Mouse (Mus musculus) testis, adult 2 months (tissue): ENCODE measurements around the gene Ptprd. TPM values are rescaled to one million over a fixed set of nuclear protein-coding genes. Genes with fewer than 3 reads are reported as not detected.

ENCODE experiments used
- H3K27ac ChIP-seq: fragments of 200-500 bp; 2 replicates; pipeline ENCODE4 v1.5.1; 2012; ENCODE audit warnings: low read depth, low read length; ENCODE audit not compliant: control insufficient read depth, insufficient read depth
- H3K27me3 ChIP-seq: fragments of 200-500 bp; 2 replicates; pipeline ENCODE4 v1.6.1; 2012; ENCODE audit warnings: mild to moderate bottlenecking, low read length, moderate library complexity; ENCODE audit not compliant: control insufficient read depth, insufficient read depth
- H3K36me3 ChIP-seq: fragments of 200-500 bp; 2 replicates; pipeline ENCODE4 v1.6.1; 2012; ENCODE audit warnings: mild to moderate bottlenecking, low read length; ENCODE audit not compliant: control insufficient read depth, insufficient read depth
- H3K4me1 ChIP-seq: fragments of 200-500 bp; 2 replicates; pipeline ENCODE4 v1.6.1; 2012; ENCODE audit warnings: low read length; ENCODE audit not compliant: control insufficient read depth, insufficient read depth
- H3K4me3 ChIP-seq: fragments of 200-500 bp; 2 replicates; pipeline ENCODE4 v1.5.1; 2012; ENCODE audit warnings: low read depth, mild to moderate bottlenecking, low read length, moderate library complexity, mixed read lengths; ENCODE audit not compliant: control insufficient read depth
- CTCF ChIP-seq: fragments of 200-500 bp; IDR thresholded peaks from 2 replicates; pipeline ENCODE4 v1.5.1; 2012; ENCODE audit warnings: low read depth, mild to moderate bottlenecking, inconsistent platforms, low read length, moderate library complexity; ENCODE audit not compliant: control insufficient read depth, insufficient read depth, insufficient replicate concordance
- POLR2A ChIP-seq: fragments of 200-500 bp; IDR thresholded peaks from 2 replicates; pipeline ENCODE4 v1.6.1; 2012; ENCODE audit warnings: low read depth, mild to moderate bottlenecking, inconsistent platforms, low read length, moderate library complexity; ENCODE audit not compliant: control insufficient read depth
- polyA plus RNA-seq: library from polyadenylated mRNA; depleted of rRNA; stranded (reverse); fragments of >200 nt; gene quantifications from 2 replicates; pipeline ENCODE4 v1.2.3, GENCODE M21; 2012

Ptprd gene
- polyA plus RNA-seq, 1 experiment: 3.4 TPM

DNA sequence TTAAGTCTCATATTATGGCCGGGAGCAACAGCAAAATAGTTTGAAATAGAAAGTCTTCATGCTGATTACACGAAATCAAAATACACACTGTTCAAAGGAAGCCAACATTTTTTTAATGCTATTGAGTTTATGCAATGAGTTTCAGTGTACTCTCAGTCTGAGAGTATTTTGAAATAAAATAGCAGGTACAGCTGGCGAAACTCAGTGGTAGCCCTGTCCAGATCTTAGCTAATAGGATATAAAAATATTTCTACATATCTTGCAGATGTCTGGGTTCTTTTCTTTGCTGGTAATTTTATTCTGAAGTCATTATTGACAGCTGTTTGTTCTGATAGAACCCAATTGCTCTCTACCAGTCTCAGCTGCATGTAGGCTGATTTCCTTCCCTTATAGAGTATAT lies 2246.0 kb downstream of the Ptprd start:
- no peaks in the 10 kb centered on the region for H3K27me3 ChIP-seq
- TF ChIP-seq POLR2A (no peak), CTCF (no peak)
- H3K36me3 ChIP-seq: no peaks in the 10 kb centered on the region
- H3K27ac ChIP-seq: no peak overlapping the region
- H3K4me3 ChIP-seq: no peak overlapping the region
- H3K4me1 ChIP-seq: no peaks in the 10 kb centered on the region

DNA sequence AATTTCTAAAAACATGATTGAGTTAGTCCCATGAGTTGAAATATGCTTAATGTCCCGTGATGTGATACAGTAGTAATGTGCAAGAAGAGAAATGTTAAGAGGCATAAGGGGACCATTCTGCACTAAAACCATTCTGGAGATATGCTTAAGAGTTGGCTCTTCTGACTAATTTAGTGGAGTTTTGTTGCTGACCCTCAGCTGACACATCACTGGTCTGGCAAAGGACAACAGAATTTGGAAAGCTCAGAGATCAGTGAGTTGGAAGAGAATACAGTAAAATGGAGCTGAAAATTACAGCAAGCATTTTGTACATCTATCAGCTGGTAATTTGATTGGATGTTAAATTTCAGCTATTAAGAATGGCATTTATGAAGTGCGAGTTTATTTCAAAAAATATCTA lies 2248.8 kb downstream of the Ptprd start:
- H3K27ac ChIP-seq: no peak overlapping the region
- no peak overlapping the region for H3K4me3 ChIP-seq
- TF ChIP-seq POLR2A (no peak), CTCF (no peak)

GRCm38 (mm10) chr4:75961865-75962264 lies 2249.9 kb downstream of the Ptprd start:
- no peak overlapping the region for H3K27ac ChIP-seq
- no peaks in the 10 kb centered on the region for H3K4me1 ChIP-seq
- H3K4me3 ChIP-seq: no peak overlapping the region
- no peaks in the 10 kb centered on the region for H3K27me3 ChIP-seq
- TF ChIP-seq CTCF (no peak), POLR2A (no peak)
- H3K36me3 ChIP-seq: no peaks in the 10 kb centered on the region

More for the DNA sequence above, 2248.8 kb downstream of the Ptprd start:
- Histone ChIP-seq H3K27me3 (no peaks in the 10 kb centered on the region), H3K36me3 (no peaks in the 10 kb centered on the region), H3K4me1 (no peaks in the 10 kb centered on the region)

- Histone ChIP-seq H3K4me1 (no peaks in the 10 kb centered on the region), H3K27ac (no peak overlapping the region), H3K4me3 (no peak overlapping the region), H3K27me3 (no peaks in the 10 kb centered on the region), H3K36me3 (no peaks in the 10 kb centered on the region)
- no peak for TF ChIP-seq POLR2A
- no peak for TF ChIP-seq CTCF
Measured at GRCm38 (mm10) chr4:75953349-75954060, 2258.3 kb downstream of the Ptprd start.

GRCm38 (mm10) chr4:75950582-75950981 lies 2261.2 kb downstream of the Ptprd start:
- Histone ChIP-seq H3K36me3 (no peaks in the 10 kb centered on the region), H3K4me1 (no peaks in the 10 kb centered on the region), H3K27me3 (no peaks in the 10 kb centered on the region), H3K27ac (no peak overlapping the region), H3K4me3 (no peak overlapping the region)
- TF ChIP-seq CTCF: no peak
- TF ChIP-seq POLR2A: no peak

GRCm38 (mm10) chr4:75894871-75895270 lies 2316.9 kb downstream of the Ptprd start:
- no peaks in the 10 kb centered on the region for H3K36me3 ChIP-seq
- H3K27ac ChIP-seq: no peak overlapping the region
- no peak overlapping the region for H3K4me3 ChIP-seq
- H3K4me1 ChIP-seq: no peaks in the 10 kb centered on the region
- TF ChIP-seq CTCF: no peak
- no peak for TF ChIP-seq POLR2A
- H3K27me3 ChIP-seq: no peaks in the 10 kb centered on the region
